Mouse (Mus musculus) T-helper 2 cell (primary cell): ENCODE measurements around the gene Fbxl2.
"Not testable (repeated sequence)": the region's sequence is repeated elsewhere in the genome, so short reads cannot be mapped to it uniquely, and the experiment has no call there.

ENCODE experiments used
- in situ Hi-C: fragments of 300-600 bp; cut with MboI, MseI; formaldehyde crosslinking; loops from one replicate; pipeline ENCODE4 v1.15.1; 2025; ENCODE audit warnings: high pct_unique_total_duplicates

Fbxl2 gene

DNA sequence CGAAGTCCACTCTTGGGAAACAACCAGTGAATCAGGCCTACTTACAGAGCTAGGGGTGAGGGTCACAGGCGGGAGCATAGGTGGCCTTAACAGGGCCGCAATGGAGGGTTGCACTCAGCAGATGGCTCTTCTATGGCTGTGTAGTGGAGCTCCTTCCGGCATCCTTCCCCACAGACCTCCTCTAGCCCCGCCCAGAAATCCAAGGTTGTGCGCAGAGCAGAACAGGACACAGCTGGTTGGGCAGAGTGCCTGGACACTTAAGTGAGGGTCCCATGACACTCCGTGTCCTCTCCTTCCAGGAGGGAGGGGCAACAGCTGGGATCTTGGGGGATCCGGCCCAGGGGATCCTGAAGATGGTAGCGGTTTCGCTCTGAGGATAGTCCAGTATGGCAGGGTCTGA, at the start of gene Fbxl2:
Gene Fbxl2 (minus strand): TSS at position 164 of the 400 bp plus-strand sequence.
- in situ Hi-C loops = no loop called here

DNA sequence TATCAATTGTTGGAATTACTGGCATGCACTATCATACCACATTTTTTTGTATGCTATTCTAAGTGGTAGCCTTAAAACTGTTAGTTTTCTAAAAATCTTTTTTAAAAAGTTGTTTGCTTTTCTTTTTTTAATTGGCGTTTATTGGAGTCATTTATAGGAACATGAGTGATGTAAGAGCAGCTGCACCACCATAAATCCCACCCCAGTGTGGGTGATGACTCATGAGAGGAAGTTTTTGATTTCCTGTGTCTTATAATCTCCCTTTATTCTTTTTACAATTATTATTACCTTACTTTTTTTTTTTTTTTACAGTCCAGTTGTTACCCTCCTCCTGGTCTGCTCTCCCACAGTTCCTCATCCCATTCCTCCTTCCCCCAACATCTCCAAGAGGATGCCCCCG, 48.9 kb upstream of the Fbxl2 start:
- in situ Hi-C loops = loop anchor here (10.0 kb wide), 1 partner anchor 110 kb away; no protein-coding TSS in a partner anchor

- in situ Hi-C loops = loop anchor here (10.0 kb wide), 1 partner anchor 107 kb away; no protein-coding TSS in a partner anchor
Observed at GRCm38 (mm10) chr9:114092188-114092587, 46.2 kb upstream of the Fbxl2 start.

DNA sequence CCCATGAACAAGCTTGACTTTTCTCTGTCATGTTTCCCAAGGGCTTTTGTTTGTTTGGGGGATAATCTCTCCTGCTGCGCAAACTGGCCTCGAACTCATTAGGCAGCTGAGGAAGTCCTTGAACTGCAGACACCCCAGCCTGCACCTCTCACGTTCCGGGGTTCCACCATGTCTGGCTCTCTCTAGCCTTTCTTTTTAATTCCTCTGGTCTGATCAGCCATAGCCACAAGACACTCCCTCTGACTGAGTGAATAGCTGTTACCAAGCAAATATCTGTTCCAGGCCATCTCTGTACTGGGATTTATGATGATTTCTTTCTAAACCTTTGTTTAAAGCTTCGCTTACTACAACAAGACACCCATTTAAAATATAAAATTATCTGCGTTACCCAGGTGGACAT, 42.9 kb upstream of the Fbxl2 start:
- in situ Hi-C loops = not testable (repeated sequence)

- in situ Hi-C loops = no loop called here
Observed at GRCm38 (mm10) chr9:114087106-114087815, 41.3 kb upstream of the Fbxl2 start.

GRCm38 (mm10) chr9:114086422-114086821, 40.4 kb upstream of the Fbxl2 start:
- in situ Hi-C loops = no loop called here

GRCm38 (mm10) chr9:114073681-114074080, 27.7 kb upstream of the Fbxl2 start:
- in situ Hi-C loops = no loop called here

- in situ Hi-C loops = no loop called here
Observed at GRCm38 (mm10) chr9:114069372-114069771, 23.4 kb upstream of the Fbxl2 start.

DNA sequence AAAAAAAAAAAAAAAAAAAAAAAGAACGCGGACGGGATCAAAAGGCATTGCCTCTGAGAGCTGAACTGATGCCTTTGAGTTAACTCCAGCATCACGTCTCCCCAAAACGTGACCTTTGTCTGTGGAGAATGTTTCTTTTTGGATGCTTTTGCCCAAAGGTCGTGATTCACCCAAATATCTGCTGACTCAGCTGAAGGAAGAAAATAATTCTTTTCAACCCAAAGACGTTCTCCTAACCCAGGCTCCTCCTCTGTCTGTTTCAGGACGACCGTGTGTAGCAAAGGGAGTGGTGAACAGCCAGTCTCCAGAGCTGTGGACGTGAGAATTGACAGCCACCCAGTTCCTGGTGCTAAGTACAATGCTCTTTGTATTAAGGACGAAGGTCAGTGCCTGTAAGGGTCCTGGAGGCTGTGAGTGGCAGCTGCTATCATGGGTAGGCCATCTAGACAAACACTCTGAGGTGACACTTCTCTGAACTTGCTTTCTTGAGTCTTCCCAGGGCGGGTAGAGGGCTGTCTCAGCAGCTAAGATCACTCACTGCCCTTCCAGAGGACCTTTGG, 22.6 kb upstream of the Fbxl2 start:
- in situ Hi-C loops = no loop called here

GRCm38 (mm10) chr9:114057090-114057796, 11.3 kb upstream of the Fbxl2 start, which contains the start of gene Susd5:
Gene Susd5, plus strand, starts transcription at chr9:114057140.
- in situ Hi-C loops = no loop called here

DNA sequence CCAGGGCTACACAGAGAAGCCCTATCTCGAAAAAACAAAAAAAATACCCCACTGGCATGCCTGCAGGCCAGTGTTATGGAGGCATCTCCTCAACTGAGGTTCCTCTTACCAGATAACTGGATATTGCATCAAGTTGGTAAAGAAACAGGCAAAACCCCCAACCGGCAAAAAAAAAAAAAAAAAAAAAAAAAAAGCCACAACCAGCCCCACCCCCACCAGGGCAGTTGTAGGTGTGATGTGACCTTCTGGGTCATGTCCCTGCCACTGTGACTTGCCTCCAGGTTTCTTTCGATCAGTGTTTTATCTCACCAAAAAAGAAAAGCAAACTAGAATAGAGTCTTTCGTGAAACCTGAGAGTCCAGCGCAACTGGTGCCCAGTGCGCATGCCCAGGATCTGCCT, 6.9 kb upstream of the Fbxl2 start:
- in situ Hi-C loops = no loop called here

DNA sequence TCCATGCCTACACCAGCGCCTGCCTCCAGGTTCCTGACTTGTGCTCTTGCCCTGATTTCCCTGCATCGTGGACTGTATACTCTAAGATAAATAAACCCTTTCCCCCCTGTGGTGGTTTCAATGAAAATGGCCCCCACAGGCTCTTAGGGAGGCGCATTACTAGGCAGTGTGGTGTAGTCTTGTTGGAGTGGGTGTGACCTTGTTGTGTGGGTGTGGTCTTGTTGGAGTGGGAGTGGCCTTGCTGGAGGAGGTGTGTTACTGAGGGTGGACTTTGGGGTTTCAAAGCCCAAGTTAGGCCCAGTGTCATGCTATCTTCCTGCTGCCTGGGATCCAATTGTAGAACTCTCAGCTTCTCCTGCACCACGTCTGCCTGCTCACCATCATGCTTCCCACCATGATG, 6.0 kb upstream of the Fbxl2 start:
- in situ Hi-C loops = no loop called here

- in situ Hi-C loops = no loop called here
Observed at GRCm38 (mm10) chr9:114050778-114051177, 4.8 kb upstream of the Fbxl2 start.

DNA sequence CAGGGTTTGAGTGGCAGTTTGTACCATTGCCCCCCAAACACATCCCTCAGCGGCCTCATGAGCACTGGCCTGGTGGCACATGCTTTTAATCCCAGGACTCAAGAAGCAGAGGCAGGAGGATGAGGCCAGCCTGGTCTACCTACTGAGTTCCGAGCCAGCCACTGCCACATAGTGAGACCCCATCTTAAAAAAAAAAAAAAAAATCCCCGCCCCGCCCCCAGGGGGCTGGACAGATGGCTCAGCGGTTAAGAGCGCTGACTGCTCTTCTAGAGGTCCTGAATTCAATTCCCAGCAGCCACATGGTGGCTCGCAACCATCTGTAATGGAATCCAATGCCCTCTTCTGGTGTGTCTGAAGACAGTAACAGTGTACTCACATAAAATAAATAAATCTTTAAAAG, 4.1 kb upstream of the Fbxl2 start:
- in situ Hi-C loops = no loop called here

- in situ Hi-C loops = no loop called here
Observed at GRCm38 (mm10) chr9:114046676-114047075, 685 bp upstream of the Fbxl2 start.

- in situ Hi-C loops = no loop called here
Observed at GRCm38 (mm10) chr9:114044446-114044845, 1.5 kb downstream of the Fbxl2 start.

GRCm38 (mm10) chr9:114042490-114042889, 3.5 kb downstream of the Fbxl2 start:
- in situ Hi-C loops = no loop called here

GRCm38 (mm10) chr9:114040945-114041344, 5.0 kb downstream of the Fbxl2 start:
- in situ Hi-C loops = no loop called here

DNA sequence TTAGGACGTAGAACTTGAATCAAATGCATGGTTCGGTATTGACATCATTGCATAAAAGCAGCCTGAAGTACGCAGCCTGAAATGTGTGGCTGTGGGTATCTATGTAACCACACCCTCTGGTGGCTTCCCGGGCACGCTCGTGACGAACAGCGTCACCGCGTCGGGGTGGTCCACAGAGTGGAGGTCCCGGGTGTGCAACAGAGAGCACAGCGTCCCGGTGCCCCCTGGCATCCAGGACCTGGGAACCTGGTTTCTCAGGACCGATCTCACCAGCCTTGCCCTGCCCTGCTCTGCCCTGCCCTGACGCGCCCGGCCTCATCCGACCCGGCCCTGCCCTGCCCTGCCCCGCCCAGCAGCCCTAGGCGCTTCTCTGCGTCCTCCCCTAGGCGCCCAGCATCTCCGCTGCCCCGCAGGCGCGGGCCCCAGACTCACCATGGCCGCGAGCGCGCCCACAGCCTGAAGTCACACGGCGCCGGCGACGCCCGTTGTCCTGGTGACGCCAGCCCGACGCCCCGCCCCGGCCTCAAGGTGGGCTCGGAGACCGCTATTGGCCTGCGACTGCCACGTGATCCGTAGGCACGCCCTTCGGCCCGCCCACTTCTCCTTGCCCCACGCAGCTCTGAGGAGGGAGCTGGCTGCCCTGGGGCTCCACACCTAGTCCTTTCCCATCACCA, 19.6 kb downstream of the Fbxl2 start:
- in situ Hi-C loops = no loop called here

GRCm38 (mm10) chr9:114025846-114026245, 20.1 kb downstream of the Fbxl2 start:
- in situ Hi-C loops = no loop called here

- in situ Hi-C loops = no loop called here
Observed at GRCm38 (mm10) chr9:114025182-114025581, 20.8 kb downstream of the Fbxl2 start.

DNA sequence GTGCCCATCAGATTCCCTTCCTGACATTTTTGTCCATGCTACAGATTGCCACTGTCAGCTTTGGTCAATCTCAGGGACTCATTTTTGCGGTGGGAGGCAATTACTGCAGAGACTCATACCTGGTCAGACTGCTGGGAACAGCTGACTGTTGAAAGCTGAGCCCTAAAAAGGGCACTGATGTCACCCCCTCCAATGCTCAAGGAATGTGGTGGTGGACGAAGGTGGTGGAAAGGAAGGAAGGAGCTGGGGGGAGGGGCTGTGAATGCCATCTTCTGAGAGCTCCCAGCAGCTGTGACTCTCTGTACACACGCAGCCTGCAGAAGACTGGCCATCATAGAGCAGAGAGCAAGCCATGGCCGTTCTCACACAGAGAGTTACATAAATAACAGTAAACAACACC, 23.9 kb downstream of the Fbxl2 start:
- in situ Hi-C loops = no loop called here
